Mouse (Mus musculus) ES-E14 (cell line): Measurements from ENCODE around the gene Cideb.

Source experiments
- CHD2 ChIP-seq: IDR thresholded peaks from 2 replicates; pipeline ENCODE4 v1.6.1; 2014; ENCODE audit warnings: mild to moderate bottlenecking, low read depth, low read length, inconsistent platforms
- MAFK ChIP-seq: IDR thresholded peaks from 2 replicates; pipeline ENCODE4 v1.6.1; 2014; ENCODE audit warnings: mild to moderate bottlenecking, low read depth, low read length, inconsistent platforms; ENCODE audit not compliant: insufficient read depth
- ZC3H11A ChIP-seq: IDR thresholded peaks from 2 replicates; pipeline ENCODE4 v1.6.1; 2012; ENCODE audit warnings: low read depth, mild to moderate bottlenecking, inconsistent platforms, low read length, borderline replicate concordance
- ZNF384 ChIP-seq: IDR thresholded peaks from 2 replicates; pipeline ENCODE4 v1.6.1; 2012; ENCODE audit warnings: low read depth, low read length, inconsistent platforms

GRCm38 (mm10) chr14:55714893-55715292 lies 43.4 kb downstream of the Cideb start:
- TF ChIP-seq ZC3H11A (no peak), CHD2 (no peak), MAFK (no peak), ZNF384 (no peak)
